Mouse (Mus musculus) c-Kit-negative CD71-positive TER-119-positive erythroid progenitor cells, embryonic 14.5 days (primary cell): Measurements from ENCODE around the gene Chst12.
"Not testable (repeated sequence)": the region's sequence is repeated elsewhere in the genome, so short reads cannot be mapped to it uniquely, and the experiment has no call there.

Experiments
- DNase-seq: peaks from one replicate; pipeline ENCODE4 v3.0.0-alpha.2; 2013; ENCODE audit warnings: low read depth, low spot score

Chst12 gene

GRCm38 (mm10) chr5:140505208-140505780 is at the start of gene Chst12:
Gene Chst12 (plus strand): TSS chr5:140505550.
- peak; percentile 94 for DNase-seq

GRCm38 (mm10) chr5:140461476-140461875 is 43.9 kb upstream of the Chst12 start:
- no peak for DNase-seq

- not testable (repeated sequence) for DNase-seq
Measured at GRCm38 (mm10) chr5:140463151-140463550, 42.2 kb upstream of the Chst12 start.

- DNase-seq = no peak
Measured at GRCm38 (mm10) chr5:140464943-140465342, 40.4 kb upstream of the Chst12 start.

DNA sequence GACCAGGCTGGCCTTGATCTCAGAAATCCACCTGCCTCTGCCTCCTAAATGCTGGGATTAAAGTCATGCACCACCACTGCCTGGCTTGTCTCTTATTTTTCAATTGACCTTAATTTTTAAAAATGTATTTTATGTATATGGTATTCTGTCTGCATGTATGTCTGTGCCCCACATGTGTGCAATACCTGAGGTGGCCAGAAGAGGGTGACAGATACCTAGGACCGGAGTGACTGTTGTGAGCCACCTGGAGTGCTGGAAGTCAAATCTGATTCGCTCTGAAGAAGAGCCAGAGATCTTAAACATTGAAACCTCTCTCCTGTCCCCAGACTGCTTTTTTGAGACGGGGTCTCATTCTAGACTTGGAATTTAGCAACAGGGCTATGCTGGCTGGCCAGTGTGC is 33.0 kb upstream of the Chst12 start:
- peak; percentile 9 for DNase-seq

- no peak for DNase-seq
Measured at GRCm38 (mm10) chr5:140481458-140481857, 23.9 kb upstream of the Chst12 start.

- DNase-seq = no peak
Measured at GRCm38 (mm10) chr5:140491142-140491541, 14.2 kb upstream of the Chst12 start.

GRCm38 (mm10) chr5:140492684-140493233 is 12.6 kb upstream of the Chst12 start:
- DNase-seq = no peak

DNA sequence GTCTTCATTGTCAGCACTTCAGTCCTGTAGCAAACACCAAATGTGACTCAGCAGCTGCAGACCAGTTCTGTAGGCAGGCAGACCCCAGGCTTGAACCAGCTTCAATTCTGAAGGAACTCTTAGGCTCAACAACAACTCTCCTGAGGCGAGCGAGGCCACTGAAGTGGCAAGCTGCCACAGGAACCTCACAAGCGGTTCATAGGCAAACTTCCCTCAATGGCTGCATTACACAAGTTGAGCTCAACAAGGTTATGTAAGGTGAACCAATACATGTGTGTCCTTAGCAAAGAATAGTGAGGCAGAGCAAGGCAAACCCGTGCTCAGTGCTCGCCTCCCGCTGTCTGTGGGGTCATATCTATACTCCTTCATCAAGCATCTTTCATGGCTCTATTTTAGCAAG is 7.2 kb upstream of the Chst12 start:
- no peak for DNase-seq

GRCm38 (mm10) chr5:140500736-140501135 is 4.6 kb upstream of the Chst12 start:
- no peak for DNase-seq

- no peak for DNase-seq
Measured at GRCm38 (mm10) chr5:140501982-140502836, 3.1 kb upstream of the Chst12 start.

DNA sequence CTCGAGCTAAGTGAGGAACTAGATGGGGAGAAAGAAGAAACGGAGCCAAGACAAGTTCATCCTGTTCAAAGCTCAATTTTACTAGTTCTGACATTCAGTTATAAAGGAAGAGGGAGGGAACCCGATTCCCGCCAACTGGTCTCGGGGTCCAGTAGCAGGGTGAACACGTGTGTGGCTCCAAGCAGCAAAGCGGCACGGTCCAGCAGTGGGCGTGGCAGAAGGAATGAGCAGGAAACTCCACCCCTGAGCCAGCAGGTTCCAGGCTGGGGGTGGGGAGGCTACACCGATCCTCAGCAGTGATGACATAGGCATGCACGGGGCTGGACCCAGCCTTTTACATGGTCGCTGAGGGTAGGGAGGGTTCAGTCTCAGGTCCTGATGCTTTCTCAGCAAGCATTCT is 2.4 kb upstream of the Chst12 start:
- DNase-seq = not testable (repeated sequence)

DNA sequence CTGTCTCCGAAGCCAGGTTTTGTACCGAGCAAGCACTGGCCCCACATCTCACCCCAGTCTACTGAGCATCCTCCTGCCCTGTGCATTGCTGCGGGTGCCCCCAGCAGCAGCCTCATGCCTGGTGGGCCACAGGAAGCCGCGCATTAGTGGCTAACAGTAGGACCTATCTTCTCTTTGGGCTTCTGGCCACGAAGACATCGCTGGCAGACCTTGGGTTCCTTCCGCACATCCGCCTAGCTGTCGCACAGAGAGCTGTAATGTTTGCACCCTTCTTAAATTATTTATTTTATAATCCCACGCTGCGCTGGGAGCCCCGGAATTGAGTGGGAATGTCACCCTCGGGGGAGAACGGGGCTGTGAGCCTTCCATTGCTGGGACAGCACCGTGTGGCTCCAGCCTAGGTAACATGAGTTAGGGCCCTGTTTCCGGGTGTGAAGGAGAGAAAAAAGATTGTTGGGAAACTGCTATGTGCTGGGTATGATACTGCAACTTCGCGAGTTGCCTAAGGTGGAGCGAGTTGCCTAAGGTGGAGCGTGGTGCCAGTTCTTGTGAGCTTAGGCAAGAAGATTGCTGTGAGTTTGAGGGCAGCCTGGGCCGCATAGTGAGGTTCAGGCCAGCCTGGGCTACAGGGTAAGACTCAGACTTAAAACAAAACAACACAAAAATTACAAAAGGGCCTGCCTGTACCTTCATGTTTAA is 895 bp downstream of the Chst12 start:
- no peak for DNase-seq

DNA sequence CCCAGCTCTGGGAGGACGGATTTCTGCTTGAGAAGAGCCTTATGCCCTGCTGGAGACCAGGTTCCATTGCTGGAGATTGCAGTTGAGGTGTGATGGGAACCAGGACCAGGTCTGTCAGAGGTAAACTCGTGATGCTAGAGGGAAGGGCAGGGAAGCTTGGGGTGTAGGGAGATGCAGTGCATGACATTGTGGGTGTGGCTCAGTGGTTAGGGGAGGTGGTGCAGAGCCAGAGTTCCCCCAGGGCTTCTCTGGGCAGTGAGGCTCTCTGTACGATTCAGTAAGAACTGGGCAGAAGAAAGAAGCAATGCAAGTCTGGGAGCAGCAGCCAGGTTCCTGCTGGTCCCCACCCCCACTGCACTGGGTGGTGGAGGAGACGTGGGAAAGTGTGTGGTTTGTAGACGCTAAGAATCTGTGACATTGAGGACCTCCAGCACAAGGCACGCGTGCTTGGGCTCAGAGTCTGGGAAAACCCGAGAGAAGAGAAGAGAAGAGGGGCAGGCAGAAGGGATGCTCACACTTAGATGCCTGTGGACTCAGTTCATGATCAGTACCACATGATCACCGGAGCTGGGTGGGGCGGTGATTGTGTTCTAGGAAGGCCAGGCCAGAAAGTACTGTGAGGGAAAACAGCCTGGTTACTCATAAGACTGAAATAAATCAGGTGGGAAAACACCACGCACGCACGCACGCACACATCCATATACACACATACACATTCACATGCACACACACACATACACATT is 2.3 kb downstream of the Chst12 start:
- no peak for DNase-seq

GRCm38 (mm10) chr5:140508686-140509085 is 3.3 kb downstream of the Chst12 start:
- DNase-seq = no peak

DNA sequence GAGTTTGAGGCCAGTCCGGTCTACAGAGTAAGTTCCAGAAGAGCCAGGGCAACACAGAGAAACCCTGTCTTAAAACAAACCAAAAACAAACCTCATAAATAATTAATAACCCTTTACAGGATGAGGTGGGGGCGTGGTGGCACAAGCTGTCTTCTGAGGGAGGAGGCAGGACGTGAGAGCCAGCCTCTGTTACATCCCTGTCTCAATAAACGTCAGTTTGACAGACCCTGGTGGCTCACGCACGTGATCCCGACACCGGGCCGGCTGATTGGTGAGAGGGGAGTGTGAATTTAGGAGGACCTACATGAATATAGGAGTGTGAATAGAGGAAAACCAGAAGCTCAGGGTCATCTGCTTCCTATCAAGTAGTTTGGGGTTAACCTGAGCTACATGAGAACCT is 3.9 kb downstream of the Chst12 start:
- no peak for DNase-seq

DNA sequence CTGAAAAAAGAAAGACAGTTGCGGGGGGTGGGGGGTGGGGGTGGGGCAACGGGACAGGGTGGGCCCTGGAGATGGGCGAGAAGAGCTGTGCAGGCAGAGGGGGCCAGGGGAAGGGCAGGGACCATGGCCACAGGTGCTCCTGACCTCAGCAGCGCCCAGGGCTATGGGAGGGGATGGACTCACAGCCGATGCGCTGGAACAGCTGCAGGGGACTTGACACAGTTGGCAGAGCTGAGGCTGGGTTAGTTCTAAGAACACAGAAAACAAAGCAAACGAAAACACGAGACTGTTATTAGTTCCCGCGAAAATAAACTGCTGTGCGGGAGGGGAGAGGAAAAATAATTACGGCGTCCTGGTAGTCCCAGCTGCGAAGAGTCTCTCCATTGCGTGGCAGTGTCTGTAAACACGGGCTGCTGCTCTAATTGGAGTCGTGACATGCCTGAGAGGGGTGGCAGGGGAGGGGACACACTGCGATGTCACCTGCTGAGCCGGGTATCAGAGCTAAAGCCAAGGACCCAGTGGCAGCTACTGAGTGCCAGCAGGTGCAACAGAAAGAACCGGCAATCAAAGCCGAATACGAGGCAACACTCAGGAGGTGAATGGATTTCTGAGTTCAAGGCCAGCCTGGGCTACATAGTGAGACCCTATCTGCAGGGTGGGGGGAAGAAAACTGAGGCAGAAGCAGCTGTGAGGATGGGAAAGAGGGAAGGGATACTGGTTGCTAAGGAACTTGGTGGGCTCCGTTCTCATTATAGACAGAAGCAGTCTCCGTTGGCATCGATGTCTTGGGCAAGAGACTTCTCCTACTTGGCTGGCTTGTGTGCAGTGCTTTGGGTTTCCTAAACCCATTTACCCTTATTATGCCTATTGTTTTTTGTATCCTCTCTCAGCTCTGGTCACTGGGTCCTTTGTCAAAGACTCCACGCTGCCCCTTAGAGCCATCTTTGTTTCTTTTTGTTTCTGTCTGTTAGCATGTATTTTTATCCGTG is 5.0 kb downstream of the Chst12 start:
- no peak for DNase-seq

- no peak for DNase-seq
Measured at GRCm38 (mm10) chr5:140513921-140514320, 8.6 kb downstream of the Chst12 start.

- DNase-seq = no peak
Measured at GRCm38 (mm10) chr5:140514799-140515486, 9.6 kb downstream of the Chst12 start.
